Mouse (Mus musculus) liver, adult 2 months (tissue): ENCODE measurements at regions not wholly inside any gene's neighbourhood (a gene's known extent, or its start where the extent isn't known, plus 50 kb on each side); places are given as distances from the start of the nearest gene placed in this dataset.

Experiments used
- DNase-seq: peaks from one replicate; pipeline ENCODE4 v3.0.0-alpha.2; 2011; ENCODE audit warnings: low read depth, low spot score; ENCODE audit errors: extremely low read depth
- H3K27ac ChIP-seq: fragments of 200-500 bp; replicated peaks from 2 replicates; pipeline ENCODE4 v1.5.1; 2012; ENCODE audit warnings: low read depth, mild to moderate bottlenecking, control low read depth, inconsistent platforms, low read length; ENCODE audit not compliant: insufficient read depth
- H3K27me3 ChIP-seq: fragments of 200-500 bp; 2 replicates; pipeline ENCODE4 v1.6.1; 2012; ENCODE audit warnings: mild to moderate bottlenecking, moderate library complexity, low read length, inconsistent platforms; ENCODE audit not compliant: control insufficient read depth, insufficient read depth
- H3K36me3 ChIP-seq: fragments of 200-500 bp; 2 replicates; pipeline ENCODE4 v1.6.1; 2012; ENCODE audit warnings: low read length, inconsistent platforms; ENCODE audit not compliant: control insufficient read depth, insufficient read depth
- H3K4me1 ChIP-seq: fragments of 200-500 bp; 2 replicates; pipeline ENCODE4 v1.6.1; 2011; ENCODE audit warnings: low read length; ENCODE audit not compliant: control insufficient read depth, insufficient read depth
- H3K4me3 ChIP-seq: fragments of 200-500 bp; 2 replicates; pipeline ENCODE4 v1.5.1; 2011; ENCODE audit warnings: low read depth, mild to moderate bottlenecking, control low read depth, low read length, moderate library complexity; ENCODE audit not compliant: insufficient read depth
- H3K79me2 ChIP-seq: fragments of 200-500 bp; 2 replicates; pipeline ENCODE4 v1.6.1; 2012; ENCODE audit warnings: inconsistent platforms, mild to moderate bottlenecking, low read length, moderate library complexity; ENCODE audit not compliant: control insufficient read depth, insufficient read depth
- H3K9ac ChIP-seq: fragments of 200-500 bp; 2 replicates; pipeline ENCODE4 v1.6.1; 2012; ENCODE audit warnings: low read depth, mild to moderate bottlenecking, control low read depth, inconsistent platforms, low read length
- CTCF ChIP-seq: fragments of 200-500 bp; IDR thresholded peaks from 2 replicates; pipeline ENCODE4 v1.5.1; 2011; ENCODE audit warnings: low read depth, low read length, control low read depth
- POLR2A ChIP-seq: fragments of 200-500 bp; IDR thresholded peaks from 2 replicates; pipeline ENCODE4 v1.6.1; 2011; ENCODE audit warnings: low read length, control low read depth; ENCODE audit not compliant: insufficient read depth; ENCODE audit errors: extremely low read depth
- WGBS: fragments of 180-500 bp; shearing (Covaris S2); methylation state at CpG from one replicate; pipeline ENCODE4 v1.1.7; 2018; 5-methylcytosine and 5-hydroxymethylcytosine counted together

GRCm38 (mm10) chr12:109984651-109985050 is 294.2 kb upstream of the Dio3 start:
- Histone ChIP-seq H3K79me2 (no peaks in the 10 kb centered on the region), H3K36me3 (no peaks in the 10 kb centered on the region), H3K4me1 (no peaks in the 10 kb centered on the region), H3K4me3 (no peak overlapping the region), H3K27me3 (no peaks in the 10 kb centered on the region), H3K27ac (no peak overlapping the region), H3K9ac (no peak overlapping the region)
- no peak for TF ChIP-seq POLR2A
- no peak for TF ChIP-seq CTCF
- no peak for DNase-seq
- 88% methylated on average over 11 of the region's 11 CpGs for WGBS

GRCm38 (mm10) chr12:109993410-109993809 is 285.5 kb upstream of the Dio3 start:
- Histone ChIP-seq H3K4me1 (no peaks in the 10 kb centered on the region), H3K9ac (no peak overlapping the region), H3K4me3 (no peak overlapping the region), H3K36me3 (0 out of 2 replicates have a peak, but pooled peaks cover 4% of the 10 kb centered on the region), H3K27me3 (no peaks in the 10 kb centered on the region), H3K27ac (no peak overlapping the region), H3K79me2 (no peaks in the 10 kb centered on the region)
- DNase-seq: no peak
- 92% methylated on average over 7 of the region's 7 CpGs for WGBS
- TF ChIP-seq POLR2A (no peak), CTCF (peak; percentile 38; the same call in 1 of the 2 replicates)

DNA sequence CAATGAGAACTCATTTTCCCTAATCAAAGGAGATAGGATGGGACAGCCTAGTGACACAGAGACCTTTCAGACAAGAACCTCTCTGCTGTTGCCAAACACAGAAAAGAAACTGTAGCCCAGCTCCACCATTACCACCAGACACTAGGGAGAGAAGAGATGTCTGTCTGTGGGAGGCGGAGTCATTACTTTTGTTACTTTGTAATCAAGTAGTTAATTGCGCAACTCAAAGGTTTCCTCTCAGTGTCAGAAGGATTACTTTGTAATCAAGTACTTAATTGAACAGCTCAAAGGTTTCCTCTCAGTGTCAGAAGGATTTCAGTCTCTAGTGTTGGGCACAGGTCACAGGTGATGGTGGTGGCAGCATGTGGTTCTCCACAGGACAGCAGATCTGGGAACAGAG is 276.2 kb upstream of the Dio3 start:
- peak; percentile 64 for DNase-seq
- H3K79me2 ChIP-seq: peaks cover 6% of the 10 kb centered on the region; the same call in 1 of the 2 replicates
- H3K9ac ChIP-seq: no peak overlapping the region
- no peaks in the 10 kb centered on the region for H3K27me3 ChIP-seq
- peaks cover 53% of the 10 kb centered on the region for H3K36me3 ChIP-seq
- H3K4me1 ChIP-seq: peaks cover 2% of the 10 kb centered on the region; the same call in 1 of the 2 replicates
- H3K27ac ChIP-seq: no peak overlapping the region
- no peak for TF ChIP-seq CTCF
- TF ChIP-seq POLR2A: no peak
- WGBS: 81% methylated on average over 2 of the region's 2 CpGs
- no peak overlapping the region for H3K4me3 ChIP-seq

DNA sequence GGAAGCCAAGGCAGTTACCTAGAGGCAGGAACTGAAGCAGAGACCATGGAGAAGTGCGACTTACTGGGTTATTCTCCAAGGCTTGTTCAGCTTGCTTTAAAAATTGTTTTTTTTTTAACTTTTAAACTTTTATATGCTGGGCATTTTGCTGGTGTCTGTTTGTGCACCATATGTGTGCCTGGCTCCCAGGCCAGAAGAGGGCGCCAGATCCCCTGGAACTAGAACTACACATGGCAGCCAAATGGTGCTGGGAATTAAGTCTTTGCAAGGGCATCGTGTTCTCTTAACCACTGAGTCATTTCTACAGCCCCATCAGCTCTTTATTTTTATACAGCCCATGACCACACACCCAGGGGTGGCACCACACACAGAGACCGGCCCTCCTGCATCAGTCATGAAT is 269.7 kb upstream of the Dio3 start:
- Histone ChIP-seq H3K79me2 (peaks cover 6% of the 10 kb centered on the region; the same call in 1 of the 2 replicates), H3K9ac (no peak overlapping the region), H3K4me1 (no peaks in the 10 kb centered on the region), H3K36me3 (peaks cover 43% of the 10 kb centered on the region), H3K27me3 (no peaks in the 10 kb centered on the region), H3K4me3 (no peak overlapping the region), H3K27ac (no peak overlapping the region)
- DNase-seq: no peak
- 55% methylated on average over 4 of the region's 4 CpGs for WGBS
- no peak for TF ChIP-seq POLR2A
- TF ChIP-seq CTCF: peak; percentile 75

GRCm38 (mm10) chr12:110020541-110021470 is 258.1 kb upstream of the Dio3 start:
- H3K79me2 ChIP-seq: peaks cover 23% of the 10 kb centered on the region; the same call in 1 of the 2 replicates
- 0 out of 2 replicates have a peak, but pooled peaks have one; percentile 16 for TF ChIP-seq POLR2A
- TF ChIP-seq CTCF: no peak
- H3K4me1 ChIP-seq: peaks cover 16% of the 10 kb centered on the region
- H3K4me3 ChIP-seq: peak overlapping the region; percentile 86
- H3K36me3 ChIP-seq: peaks cover 4% of the 10 kb centered on the region; the same call in 1 of the 2 replicates
- H3K27ac ChIP-seq: peak overlapping the region; percentile 96
- H3K27me3 ChIP-seq: no peaks in the 10 kb centered on the region
- peak; percentile 91 for DNase-seq
- peak overlapping the region; percentile 80 for H3K9ac ChIP-seq
- WGBS: 21% methylated on average over 19 of the region's 19 CpGs
